Mouse (Mus musculus) frontal cortex, postnatal 36 days (tissue): Measurements from ENCODE around the gene Slc4a4.

ENCODE experiments used
- DNase-seq, 2 experiments: peaks; one replicate each; pipeline ENCODE4 v3.0.0; 2022; ENCODE audit warnings: low spot score in 2 of 2

Slc4a4 gene

DNA sequence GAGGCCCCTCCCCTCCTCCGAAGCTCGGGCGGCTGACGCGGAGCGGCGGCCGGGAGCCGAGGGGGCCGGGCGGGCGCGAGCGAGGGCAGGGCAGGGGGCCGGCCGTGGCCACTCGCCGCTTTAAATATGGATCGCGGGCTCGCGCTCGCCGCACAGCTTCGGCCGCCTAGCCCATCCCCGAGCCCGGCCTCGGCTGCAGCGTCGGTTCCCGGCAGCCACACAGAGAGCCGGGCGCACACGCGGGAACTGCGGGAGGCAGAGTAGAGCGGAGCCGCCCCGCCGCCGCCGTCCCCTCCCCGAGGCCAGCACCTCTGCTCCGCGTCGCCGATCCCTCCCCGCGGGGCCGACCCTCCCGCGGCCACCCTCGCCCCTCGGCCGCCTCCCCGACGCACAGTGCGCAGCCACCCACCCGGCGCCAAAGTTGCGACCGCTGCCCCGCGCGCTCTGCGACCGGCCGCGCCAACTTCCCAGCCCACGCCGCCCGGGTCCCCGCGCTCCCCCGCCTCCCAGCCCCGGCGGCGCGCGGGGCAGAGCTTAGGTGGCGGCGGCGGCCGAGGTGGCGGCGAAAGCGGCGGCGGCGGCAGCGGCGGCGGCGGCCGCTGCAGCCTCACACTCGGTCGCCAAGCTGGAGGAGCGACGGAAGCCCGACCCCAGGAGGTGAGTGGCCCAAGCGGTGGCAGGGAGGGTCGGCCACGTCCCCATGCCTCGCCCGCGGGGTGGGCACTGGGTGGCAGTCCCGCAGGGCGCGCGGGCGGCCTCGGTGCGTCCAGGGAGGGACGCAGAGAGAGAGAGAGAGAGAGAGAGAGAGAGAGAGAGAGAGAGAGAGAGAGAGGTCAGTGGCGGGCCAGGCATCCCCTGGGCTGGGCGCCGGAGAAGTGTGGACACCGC, at the start of gene Slc4a4:
Slc4a4 (plus strand) TSS at position 151 of the 888 bp plus-strand sequence.
- DNase-seq = peak; percentile 9 to 16

DNA sequence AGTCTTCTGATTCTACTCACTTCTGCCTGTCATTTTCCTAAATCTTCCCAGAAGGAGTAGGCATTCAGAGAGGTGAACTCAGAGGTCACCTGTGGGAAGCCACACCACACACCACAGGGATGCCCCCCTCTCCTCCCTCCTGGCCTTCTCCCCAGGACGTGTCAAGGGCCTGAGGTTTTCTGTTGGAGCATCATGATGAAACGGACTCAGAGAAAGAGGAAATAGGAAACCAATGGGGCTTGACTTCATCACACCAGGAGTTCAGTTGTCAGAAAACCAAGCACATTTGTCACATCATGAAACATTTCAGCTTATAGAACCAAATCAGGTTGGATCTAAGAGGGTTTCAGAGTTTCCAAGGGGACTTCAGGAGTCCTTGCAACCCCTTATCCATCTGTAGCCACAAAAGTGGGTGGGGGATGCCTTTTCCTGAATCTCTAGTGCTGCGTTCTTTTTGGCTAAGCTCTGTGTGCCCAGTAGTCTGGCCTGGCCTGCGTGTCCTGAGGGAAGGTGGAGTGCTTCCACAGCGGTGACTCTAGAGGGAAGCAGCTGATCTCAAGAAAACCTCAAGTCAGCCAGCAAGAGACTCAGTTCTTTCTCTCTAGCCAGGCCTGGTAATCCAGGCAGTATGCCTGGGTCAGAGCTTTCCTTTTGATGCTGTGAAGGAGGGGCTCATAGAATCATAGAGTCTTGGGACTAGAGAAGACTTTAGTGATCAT, 46.4 kb upstream of the Slc4a4 start:
- DNase-seq = no peak

- no peak for DNase-seq
Measured at GRCm38 (mm10) chr5:88857311-88857710, 29.3 kb upstream of the Slc4a4 start.

DNA sequence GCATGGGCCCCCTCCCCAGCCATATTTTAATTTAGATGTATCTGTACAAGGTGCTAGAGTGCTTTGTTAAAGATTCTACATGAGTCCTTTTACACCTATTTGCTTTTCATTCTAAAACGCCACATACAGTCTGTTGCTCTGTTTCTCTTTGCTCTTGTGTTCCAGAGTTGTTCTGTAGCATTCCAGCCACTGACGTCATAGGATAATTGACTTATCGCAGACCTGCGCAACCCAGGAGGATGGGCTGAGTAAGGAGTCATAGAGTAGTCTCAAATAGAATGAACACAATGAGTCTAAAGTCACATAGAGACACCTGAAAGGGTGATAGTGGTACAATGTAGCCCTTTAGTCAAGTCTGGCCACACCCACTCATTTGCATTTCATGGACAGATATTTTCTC, 28.8 kb upstream of the Slc4a4 start:
- no peak for DNase-seq

- no peak for DNase-seq
Measured at GRCm38 (mm10) chr5:88858226-88858625, 28.4 kb upstream of the Slc4a4 start.

- DNase-seq = no peak
Measured at GRCm38 (mm10) chr5:88862163-88862562, 24.5 kb upstream of the Slc4a4 start.

- DNase-seq = no peak
Measured at GRCm38 (mm10) chr5:88862794-88863193, 23.8 kb upstream of the Slc4a4 start.

- DNase-seq = peak; percentile 36 to 58
Measured at GRCm38 (mm10) chr5:88884101-88884500, 2.5 kb upstream of the Slc4a4 start.

- DNase-seq = no peak
Measured at GRCm38 (mm10) chr5:88885503-88885902, 1.1 kb upstream of the Slc4a4 start.

DNA sequence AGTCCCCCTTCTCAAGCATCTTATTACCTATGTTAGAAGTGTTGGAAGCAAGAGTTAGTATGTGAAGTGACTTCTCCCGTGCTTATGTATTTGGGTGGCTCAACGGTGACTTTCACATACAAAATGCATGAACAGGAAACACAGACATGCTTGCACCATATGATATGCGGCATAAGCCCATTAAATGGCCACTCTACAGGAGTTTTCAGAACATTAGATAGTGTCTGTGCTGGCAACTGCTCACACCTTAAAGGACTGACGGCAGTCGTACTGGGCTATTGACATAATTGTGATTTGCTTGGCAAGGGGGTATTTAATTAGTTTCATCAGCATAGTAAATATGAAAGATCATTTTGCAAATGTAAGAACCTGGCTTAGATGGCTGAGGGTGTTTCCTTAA, 674 bp upstream of the Slc4a4 start:
- no peak for DNase-seq

DNA sequence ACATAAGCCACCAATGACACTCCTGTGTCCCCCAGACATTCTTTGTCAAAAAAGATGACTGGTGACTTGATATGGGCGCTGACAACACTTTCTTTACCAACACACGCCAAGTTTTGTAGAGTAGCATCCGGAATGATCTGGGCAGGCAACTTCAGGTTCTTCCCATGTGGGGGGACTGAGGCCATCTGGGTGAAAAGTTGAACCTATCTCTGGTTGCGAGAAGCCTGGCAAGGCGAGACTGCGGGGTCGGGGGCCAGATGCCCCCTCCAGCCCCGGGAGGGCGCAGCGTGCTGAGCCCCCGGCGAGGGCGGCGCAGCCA, 310 bp upstream of the Slc4a4 start:
- DNase-seq = no peak

DNA sequence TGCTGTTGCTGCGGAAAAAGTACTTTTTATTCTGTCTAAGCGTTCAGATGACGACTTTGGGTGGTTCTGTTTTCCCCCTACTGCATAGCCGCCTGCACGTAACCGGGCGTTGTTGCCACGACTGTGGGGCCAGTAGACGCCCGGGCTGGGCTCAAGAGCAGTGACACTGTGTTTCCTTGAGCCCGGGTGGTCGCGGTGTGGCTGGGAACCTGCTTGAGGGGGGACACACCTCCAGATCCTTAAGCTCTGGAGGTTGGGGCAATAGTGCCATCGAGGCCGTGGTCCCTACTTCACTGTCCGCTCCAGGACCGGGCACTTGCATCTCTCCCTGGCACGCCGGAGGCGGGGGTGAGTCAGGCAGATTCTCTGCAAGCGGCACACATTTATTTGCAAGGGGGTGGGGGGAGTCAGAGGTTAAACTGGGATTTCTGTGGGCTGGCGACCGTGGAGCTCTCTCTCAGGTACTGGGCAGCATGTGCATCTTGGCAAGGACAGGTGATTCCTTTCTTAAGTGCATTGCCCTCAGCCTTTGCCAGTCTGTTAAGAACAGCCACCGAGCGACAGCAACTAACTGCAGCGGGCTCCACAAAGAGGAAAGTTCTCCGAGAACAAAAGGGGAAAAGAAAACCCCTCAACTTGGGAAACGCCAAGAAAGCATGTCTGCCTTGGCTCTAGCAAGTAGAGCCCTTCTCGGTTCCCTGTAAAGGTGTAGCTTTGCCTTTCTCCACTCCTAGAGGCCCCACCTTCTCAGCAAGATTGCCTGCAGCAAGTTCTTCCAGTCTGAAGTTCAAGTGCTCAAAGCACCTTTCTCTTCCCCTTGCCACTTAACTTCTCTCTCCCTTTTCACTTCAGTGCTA, 1.2 kb downstream of the Slc4a4 start:
- no peak for DNase-seq

- DNase-seq = no peak
Measured at GRCm38 (mm10) chr5:88888413-88888700, 1.7 kb downstream of the Slc4a4 start.

GRCm38 (mm10) chr5:88889326-88889725, 2.7 kb downstream of the Slc4a4 start:
- DNase-seq = no peak

- no peak for DNase-seq
Measured at GRCm38 (mm10) chr5:88890146-88890545, 3.5 kb downstream of the Slc4a4 start.

GRCm38 (mm10) chr5:88896574-88896973, 10.0 kb downstream of the Slc4a4 start:
- no peak for DNase-seq

DNA sequence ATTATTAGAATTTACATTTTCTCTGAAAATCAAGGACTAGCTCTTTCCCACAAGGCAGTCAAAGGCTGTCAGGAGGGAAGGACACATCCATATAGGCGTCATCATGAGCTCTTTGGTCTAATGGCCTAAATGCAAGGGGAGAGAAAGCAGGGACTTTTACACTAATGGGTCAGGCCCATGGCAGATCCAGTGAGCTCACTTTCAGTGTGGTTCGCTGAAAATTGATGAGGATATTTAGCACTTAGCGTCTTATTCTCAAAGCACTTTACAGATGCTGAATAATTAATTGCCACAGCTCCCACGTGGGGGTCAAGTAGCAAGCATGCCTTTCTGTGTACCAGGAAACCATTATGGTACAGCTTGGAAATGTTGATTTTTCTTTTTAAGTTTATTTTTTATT, 16.5 kb downstream of the Slc4a4 start:
- no peak for DNase-seq

- no peak for DNase-seq
Measured at GRCm38 (mm10) chr5:88903526-88903925, 16.9 kb downstream of the Slc4a4 start.

DNA sequence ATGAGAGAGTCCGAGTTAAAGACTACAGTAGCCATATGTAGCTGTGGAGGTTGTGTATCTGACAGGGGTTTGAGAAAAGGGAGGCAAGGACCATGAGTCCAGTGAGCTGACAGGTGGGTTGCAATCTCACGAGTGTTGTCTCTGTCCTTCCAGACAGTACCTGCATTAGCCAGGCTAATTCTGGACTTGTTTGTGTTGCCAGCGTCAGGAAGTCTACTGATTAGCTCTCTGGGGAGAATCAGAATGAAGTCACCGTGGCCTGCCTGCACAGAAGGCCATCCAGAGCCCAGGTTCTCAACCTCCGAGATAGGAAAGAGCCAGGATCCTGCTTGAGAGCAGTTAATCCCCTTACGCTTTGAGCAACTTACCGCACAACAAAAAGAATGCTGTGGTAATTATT, 18.2 kb downstream of the Slc4a4 start:
- no peak for DNase-seq

- DNase-seq = no peak
Measured at GRCm38 (mm10) chr5:88907615-88908014, 21.0 kb downstream of the Slc4a4 start.

GRCm38 (mm10) chr5:88912629-88913028, 26.0 kb downstream of the Slc4a4 start:
- DNase-seq = no peak

DNA sequence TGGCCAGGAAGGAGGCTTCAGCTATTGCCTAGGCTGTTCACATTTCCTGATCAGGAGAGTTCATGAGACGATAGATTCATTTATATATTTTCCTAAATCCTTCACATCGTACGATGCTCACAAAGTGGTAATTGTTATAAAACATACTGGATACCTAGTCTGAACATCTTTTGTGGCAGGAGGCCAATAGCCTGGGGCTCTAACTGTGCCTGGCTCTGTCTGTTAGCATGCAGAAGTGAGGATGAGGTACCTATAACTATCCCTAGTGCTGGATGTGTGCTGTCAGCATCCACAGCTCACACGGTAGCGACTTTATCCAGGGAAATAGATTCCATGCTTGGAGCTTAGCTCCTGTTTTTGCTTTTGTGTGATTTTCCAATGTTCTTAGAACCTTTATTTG, 28.5 kb downstream of the Slc4a4 start:
- no peak for DNase-seq
